ENCODE assay signal across 8 mouse cellular contexts in genomic region chr10:126979636-126980151, GRCm38 (mm10). TPM values are rescaled to one million over a fixed set of nuclear protein-coding genes. Genes with fewer than 3 reads are reported as not detected.
DNase-seq lines count a peak whose midpoint lies in the region; ATAC-seq and TF ChIP-seq lines count a peak whose summit lies in the region.

No protein-coding gene starts in this region.

- no peak for TF ChIP-seq CTCF in bone marrow, adult 2 months (IDR thresholded peaks at IDR 0.05; ENCODE audit: control insufficient read depth, insufficient read depth, low read length)

- under 1% methylated on average over 57 of the region's 57 CpGs for WGBS in bone marrow, adult 2 months
- 0% methylated on average over 55 of the region's 57 CpGs for WGBS in forebrain, embryonic 12.5 days
- WGBS in hindbrain, embryonic 14.5 days, result under 1% methylated on average over 41 of the region's 57 CpGs
- under 1% methylated on average over 50 of the region's 57 CpGs for WGBS in limb, embryonic 10.5 days
- under 1% methylated on average over 51 of the region's 57 CpGs for WGBS in midbrain, embryonic 14.5 days

- no peak; the same call in 1 of the 2 replicates for TF ChIP-seq POLR2A in bone marrow, adult 2 months (IDR thresholded peaks at IDR 0.05; ENCODE audit: borderline replicate concordance, control insufficient read depth, low read depth, low read length)

- DNase-seq in cerebellum, adult 11 months, result peak; percentile 67
- DNase-seq in hindbrain, embryonic 14.5 days (ENCODE audit: low spot score), result peak; percentile 45
- DNase-seq in limb, embryonic 10.5 days (ENCODE audit: low spot score), result peak; percentile 72
- peak; percentile 74 for DNase-seq in midbrain, embryonic 14.5 days
- peak; percentile 69 for DNase-seq in testis, postnatal 10 days (ENCODE audit: low spot score)

- peak overlapping the region; percentile 99 for H3K9ac ChIP-seq in forebrain, embryonic 12.5 days
- H3K9ac ChIP-seq in hindbrain, embryonic 14.5 days, result peak overlapping the region; percentile 93
- H3K9ac ChIP-seq in midbrain, embryonic 14.5 days (replicated peaks; ENCODE audit: low read length), result peak overlapping the region; percentile 82

- H3K4me1 ChIP-seq in bone marrow, adult 2 months (ENCODE audit: control insufficient read depth, insufficient read depth, low read length), result peaks cover 5% of the 10 kb centered on the region
- peaks cover 57% of the 10 kb centered on the region for H3K4me1 ChIP-seq in forebrain, embryonic 12.5 days
- peaks cover 44% of the 10 kb centered on the region for H3K4me1 ChIP-seq in hindbrain, embryonic 14.5 days (replicated peaks; ENCODE audit: control insufficient read depth, insufficient read depth, low read length)
- H3K4me1 ChIP-seq in limb, embryonic 10.5 days, result peaks cover 58% of the 10 kb centered on the region
- H3K4me1 ChIP-seq in midbrain, embryonic 14.5 days (ENCODE audit: control insufficient read depth, insufficient read depth, low read length), result peaks cover 47% of the 10 kb centered on the region

- H3K4me2 ChIP-seq in forebrain, embryonic 12.5 days, result peak overlapping the region; percentile 95
- peak overlapping the region; percentile 76 for H3K4me2 ChIP-seq in hindbrain, embryonic 14.5 days (replicated peaks)
- peak overlapping the region; percentile 89 for H3K4me2 ChIP-seq in midbrain, embryonic 14.5 days (ENCODE audit: low read length)

- H3K4me3 ChIP-seq in bone marrow, adult 2 months (replicated peaks; ENCODE audit: control insufficient read depth, low read depth, low read length), result peak overlapping the region; percentile 75
- H3K4me3 ChIP-seq in forebrain, embryonic 12.5 days (replicated peaks), result peak overlapping the region; percentile 100
- H3K4me3 ChIP-seq in hindbrain, embryonic 14.5 days (replicated peaks; ENCODE audit: low read length), result peak overlapping the region; percentile 92
- H3K4me3 ChIP-seq in limb, embryonic 10.5 days, result peak overlapping the region; percentile 98
- H3K4me3 ChIP-seq in midbrain, embryonic 14.5 days (replicated peaks; ENCODE audit: low read depth, low read length), result peak overlapping the region; percentile 95

- peaks cover 7% of the 10 kb centered on the region; the same call in 1 of the 2 replicates for H3K27me3 ChIP-seq in forebrain, embryonic 12.5 days
- H3K27me3 ChIP-seq in hindbrain, embryonic 14.5 days (ENCODE audit: control insufficient read depth, insufficient read depth, low read length), result no peaks in the 10 kb centered on the region
- no peaks in the 10 kb centered on the region for H3K27me3 ChIP-seq in limb, embryonic 10.5 days (ENCODE audit: low read depth, poor library complexity, severe bottlenecking)
- no peaks in the 10 kb centered on the region; the same call in 1 of the 2 replicates for H3K27me3 ChIP-seq in midbrain, embryonic 14.5 days (ENCODE audit: control insufficient read depth, insufficient read depth, low read length)

- no peaks in the 10 kb centered on the region for H3K9me3 ChIP-seq in forebrain, embryonic 12.5 days
- H3K9me3 ChIP-seq in hindbrain, embryonic 14.5 days (ENCODE audit: control insufficient read depth, low read length), result no peaks in the 10 kb centered on the region
- H3K9me3 ChIP-seq in limb, embryonic 10.5 days (replicated peaks), result no peaks in the 10 kb centered on the region
- H3K9me3 ChIP-seq in midbrain, embryonic 14.5 days (ENCODE audit: control insufficient read depth, low read length), result no peaks in the 10 kb centered on the region

- no peak for ATAC-seq in cerebellum, adult (ENCODE audit: insufficient number of reproducible peaks, low FRiP score, low TSS enrichment)
- ATAC-seq in forebrain, embryonic 12.5 days (ENCODE audit: low FRiP score), result no peak
- no peak for ATAC-seq in hindbrain, embryonic 14.5 days (ENCODE audit: low FRiP score)
- ATAC-seq in midbrain, embryonic 14.5 days (ENCODE audit: low FRiP score, low TSS enrichment), result peak; percentile 9; the same call in 1 of the 2 replicates

- peak overlapping the region; percentile 81; the same call in 1 of the 2 replicates for H3K27ac ChIP-seq in bone marrow, adult 2 months (ENCODE audit: control insufficient read depth, insufficient read depth, low read depth, low read length, poor library complexity)
- peak overlapping the region; percentile 100 for H3K27ac ChIP-seq in forebrain, embryonic 12.5 days
- peak overlapping the region; percentile 99 for H3K27ac ChIP-seq in hindbrain, embryonic 14.5 days
- H3K27ac ChIP-seq in limb, embryonic 10.5 days, result peak overlapping the region; percentile 96
- H3K27ac ChIP-seq in midbrain, embryonic 14.5 days (replicated peaks; ENCODE audit: low read depth, low read length), result peak overlapping the region; percentile 99

- no peaks in the 10 kb centered on the region for H3K36me3 ChIP-seq in forebrain, embryonic 12.5 days (replicated peaks)
- H3K36me3 ChIP-seq in hindbrain, embryonic 14.5 days (replicated peaks; ENCODE audit: control insufficient read depth, insufficient read depth), result no peaks in the 10 kb centered on the region
- peaks cover 22% of the 10 kb centered on the region for H3K36me3 ChIP-seq in limb, embryonic 10.5 days
- no peaks in the 10 kb centered on the region for H3K36me3 ChIP-seq in midbrain, embryonic 14.5 days (ENCODE audit: control insufficient read depth, insufficient read depth, low read length)

RNA-seq across cellular contexts. Expression of gene Ctdsp2, which starts 1.2 kb away (rescaled TPM):
- polyA plus RNA-seq in bone marrow, adult 2 months (2011; ENCODE audit: insufficient read depth, insufficient read length, low replicate concordance, missing spikeins), result 31.5 and 43.9 TPM in 2 replicates
- polyA plus RNA-seq in forebrain, embryonic 12.5 days (2016; fragmentation: Nextera tagmentation; extraction: Ambion mirVana), result 49.2 and 49.5 TPM in 2 replicates
- polyA plus RNA-seq in hindbrain, embryonic 14.5 days (2014; fragmentation: Nextera tagmentation; extraction: Ambion mirVana), result 22.9 and 25.0 TPM in 2 replicates
- polyA plus RNA-seq in limb, embryonic 10.5 days (2016; fragmentation: Nextera tagmentation; extraction: Ambion mirVana), result 45.9 and 59.0 TPM in 2 replicates
- polyA plus RNA-seq in midbrain, embryonic 14.5 days (2014; fragmentation: Nextera tagmentation; extraction: Ambion mirVana), result 19.1 and 26.2 TPM in 2 replicates

RNA-seq across cellular contexts. Expression of gene Avil, which starts 20.8 kb away (rescaled TPM):
- not detected in 2 replicates for polyA plus RNA-seq in bone marrow, adult 2 months (2011; ENCODE audit: insufficient read depth, insufficient read length, low replicate concordance, missing spikeins)
- polyA plus RNA-seq in forebrain, embryonic 12.5 days (2016; fragmentation: Nextera tagmentation; extraction: Ambion mirVana), result 0.21 TPM in 1 of 2 replicates, not detected in the other
- 0.60 and 2.5 TPM in 2 replicates for polyA plus RNA-seq in hindbrain, embryonic 14.5 days (2014; fragmentation: Nextera tagmentation; extraction: Ambion mirVana)
- 0.05 and 0.06 TPM in 2 replicates for polyA plus RNA-seq in limb, embryonic 10.5 days (2016; fragmentation: Nextera tagmentation; extraction: Ambion mirVana)
- 1.9 and 2.1 TPM in 2 replicates for polyA plus RNA-seq in midbrain, embryonic 14.5 days (2014; fragmentation: Nextera tagmentation; extraction: Ambion mirVana)

RNA-seq across cellular contexts. Expression of gene Tsfm, which starts 50.9 kb away (rescaled TPM):
- polyA plus RNA-seq in bone marrow, adult 2 months (2011; ENCODE audit: insufficient read depth, insufficient read length, low replicate concordance, missing spikeins), result 9.7 and 23.6 TPM in 2 replicates
- 82.7 and 82.8 TPM in 2 replicates for polyA plus RNA-seq in forebrain, embryonic 12.5 days (2016; fragmentation: Nextera tagmentation; extraction: Ambion mirVana)
- 59.1 and 65.0 TPM in 2 replicates for polyA plus RNA-seq in hindbrain, embryonic 14.5 days (2014; fragmentation: Nextera tagmentation; extraction: Ambion mirVana)
- polyA plus RNA-seq in limb, embryonic 10.5 days (2016; fragmentation: Nextera tagmentation; extraction: Ambion mirVana), result 109 and 114 TPM in 2 replicates
- 56.0 and 64.9 TPM in 2 replicates for polyA plus RNA-seq in midbrain, embryonic 14.5 days (2014; fragmentation: Nextera tagmentation; extraction: Ambion mirVana)
